Mouse (Mus musculus) small intestine, adult 2 months (tissue): Measurements from ENCODE around the gene Hps6. TPM values are rescaled to one million over a fixed set of nuclear protein-coding genes. Genes with fewer than 3 reads are reported as not detected.
A peak's percentile ranks its signal among the peaks of the same experiment; 100 is the strongest.

Source experiments
- H3K27ac ChIP-seq: fragments of 200-500 bp; 2 replicates; pipeline ENCODE4 v1.5.1; 2012; ENCODE audit warnings: low read depth, low read length, control low read depth, inconsistent platforms; ENCODE audit not compliant: insufficient read depth
- H3K27me3 ChIP-seq: fragments of 200-500 bp; 2 replicates; pipeline ENCODE4 v1.6.1; 2012; ENCODE audit warnings: mild to moderate bottlenecking, moderate library complexity, low read length, inconsistent platforms; ENCODE audit not compliant: control insufficient read depth, insufficient read depth
- H3K36me3 ChIP-seq: fragments of 200-500 bp; 2 replicates; pipeline ENCODE4 v1.6.1; 2012; ENCODE audit warnings: mild to moderate bottlenecking, low read length, control low read depth, inconsistent platforms; ENCODE audit not compliant: control insufficient read depth, insufficient read depth
- H3K4me1 ChIP-seq: fragments of 200-500 bp; 2 replicates; pipeline ENCODE4 v1.6.1; 2012; ENCODE audit warnings: low read length, inconsistent platforms, mixed read lengths; ENCODE audit not compliant: control insufficient read depth, insufficient read depth, insufficient read length
- H3K4me3 ChIP-seq: fragments of 200-500 bp; 2 replicates; pipeline ENCODE4 v1.5.1; 2012; ENCODE audit warnings: low read depth, mild to moderate bottlenecking, control low read depth, inconsistent platforms, low read length, moderate library complexity
- CTCF ChIP-seq: fragments of 200-500 bp; IDR thresholded peaks from 2 replicates; pipeline ENCODE4 v1.5.1; 2012; ENCODE audit warnings: low read depth, mild to moderate bottlenecking, control low read depth, inconsistent platforms, low read length, moderate library complexity, mixed read lengths; ENCODE audit not compliant: insufficient replicate concordance, insufficient read length; ENCODE audit errors: extremely low read depth
- POLR2A ChIP-seq: fragments of 200-500 bp; IDR thresholded peaks from 2 replicates; pipeline ENCODE4 v1.6.1; 2012; ENCODE audit warnings: low read depth, mild to moderate bottlenecking, control low read depth, inconsistent platforms, low read length, moderate library complexity
- WGBS: fragments of 180-500 bp; shearing (Covaris S2); methylation state at CpG from one replicate; pipeline ENCODE4 v1.1.7; 2018; 5-methylcytosine and 5-hydroxymethylcytosine counted together
- polyA plus RNA-seq: library from polyadenylated mRNA; depleted of rRNA; stranded (reverse); fragments of >200 nt; gene quantifications from 2 replicates; pipeline ENCODE4 v1.2.3, GENCODE M21; 2012; rRNA removed

Gene Hps6
- polyA plus RNA-seq, 1 experiment: 5.6 TPM

- 14% methylated on average over 10 of the region's 10 CpGs for WGBS
- no peak overlapping the region for H3K4me3 ChIP-seq
- H3K27ac ChIP-seq: peak overlapping the region; percentile 73; the same call in 1 of the 2 replicates
Observed at GRCm38 (mm10) chr19:46046621-46047025, 43.3 kb downstream of the Hps6 start.

GRCm38 (mm10) chr19:46047426-46047825, 44.1 kb downstream of the Hps6 start:
- Histone ChIP-seq H3K27ac (no peak overlapping the region), H3K36me3 (no peaks in the 10 kb centered on the region), H3K4me1 (peaks cover 4% of the 10 kb centered on the region), H3K27me3 (no peaks in the 10 kb centered on the region), H3K4me3 (no peak overlapping the region)
- 71% methylated on average over 2 of the region's 2 CpGs for WGBS
- no peak for TF ChIP-seq CTCF
- no peak for TF ChIP-seq POLR2A

More at GRCm38 (mm10) chr19:46046621-46047025, 43.3 kb downstream of the Hps6 start:
- Histone ChIP-seq H3K36me3 (no peaks in the 10 kb centered on the region), H3K27me3 (no peaks in the 10 kb centered on the region), H3K4me1 (peaks cover 10% of the 10 kb centered on the region)
- no peak for TF ChIP-seq POLR2A
- TF ChIP-seq CTCF: no peak

- Histone ChIP-seq H3K4me3 (no peak overlapping the region), H3K27me3 (no peaks in the 10 kb centered on the region), H3K36me3 (no peaks in the 10 kb centered on the region), H3K4me1 (no peaks in the 10 kb centered on the region), H3K27ac (no peak overlapping the region)
- WGBS: 67% methylated on average over 4 of the region's 4 CpGs
- no peak for TF ChIP-seq CTCF
- TF ChIP-seq POLR2A: no peak
Observed at GRCm38 (mm10) chr19:46049129-46049528, 45.8 kb downstream of the Hps6 start.

GRCm38 (mm10) chr19:46050462-46050861, 47.2 kb downstream of the Hps6 start:
- Histone ChIP-seq H3K4me1 (no peaks in the 10 kb centered on the region), H3K27me3 (no peaks in the 10 kb centered on the region), H3K36me3 (no peaks in the 10 kb centered on the region), H3K4me3 (no peak overlapping the region), H3K27ac (no peak overlapping the region)
- 65% methylated on average over 2 of the region's 2 CpGs for WGBS
- TF ChIP-seq CTCF: no peak
- TF ChIP-seq POLR2A: no peak

Other genes with a start within 250 kb of the Hps6 start
- gene Mgea5, start 219.7 kb upstream of the Hps6 start, polyA plus RNA-seq: 3.4 and 8.3 TPM in 2 replicates
- 5.9 and 6.5 TPM in 2 replicates for gene Kcnip2, start 187.4 kb upstream of the Hps6 start, polyA plus RNA-seq
- gene Armh3, start 5.0 kb upstream of the Hps6 start, polyA plus RNA-seq: 3.6 and 7.5 TPM in 2 replicates
- 9.9 and 10.6 TPM in 2 replicates for gene Pprc1, start 41.4 kb downstream of the Hps6 start, polyA plus RNA-seq
- 35.6 and 60.8 TPM in 2 replicates for gene Ldb1, start 41.7 kb downstream of the Hps6 start, polyA plus RNA-seq
- 3.4 and 4.3 TPM in 2 replicates for gene Nolc1, start 72.4 kb downstream of the Hps6 start, polyA plus RNA-seq
- not detected in 2 replicates for gene Elovl3, start 128.4 kb downstream of the Hps6 start, polyA plus RNA-seq
- gene Pitx3, start 144.8 kb downstream of the Hps6 start, polyA plus RNA-seq: not detected in 2 replicates
- 77.6 and 146 TPM in 2 replicates for gene Gbf1, start 149.0 kb downstream of the Hps6 start, polyA plus RNA-seq